Mouse (Mus musculus): ENCODE results near the gene 6430531B16Rik. TPM values are rescaled to one million over a fixed set of nuclear protein-coding genes. Genes with fewer than 3 reads are reported as not detected.

The 6430531B16Rik gene
- polyA plus RNA-seq, 1 experiment from 2014 or later: not detected

DNA sequence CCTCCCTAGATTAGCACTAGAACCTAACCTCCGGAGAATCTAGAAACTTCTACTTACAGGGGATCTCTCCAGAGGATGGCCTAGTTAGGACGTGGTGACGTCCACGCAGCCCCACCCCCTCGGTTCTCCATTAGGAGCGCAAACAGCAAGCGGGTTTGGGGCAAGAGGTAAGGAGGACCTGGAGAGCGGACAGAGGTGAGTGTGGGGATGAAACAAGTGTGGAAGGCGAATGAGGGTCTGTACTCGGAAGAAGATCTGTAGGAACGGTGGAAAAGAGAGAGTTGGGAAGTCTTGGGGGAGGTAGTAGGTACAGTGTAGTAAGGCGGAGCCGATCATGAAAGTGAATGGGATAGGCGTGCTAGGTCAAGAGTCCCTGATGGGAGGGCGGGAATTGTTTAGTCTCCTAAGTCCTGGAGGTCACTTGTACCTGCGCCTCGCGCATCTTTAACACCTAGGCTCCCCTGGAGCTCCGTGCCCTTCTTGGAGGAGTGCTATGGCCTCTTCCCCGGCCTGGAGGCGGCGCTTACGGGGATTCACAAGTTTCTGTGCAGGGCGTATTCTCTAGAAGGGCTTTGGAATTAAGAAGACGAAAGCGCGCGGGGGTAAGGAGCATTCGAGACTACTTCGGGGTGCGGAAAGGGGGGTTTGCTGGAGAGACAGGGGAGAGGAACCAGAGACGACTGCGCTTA lies 28.1 kb downstream of the 6430531B16Rik start:
- Histone ChIP-seq H3K9me3 (ENCODE audit: control insufficient read depth, low read length) (no peaks in the 10 kb centered on the region), H3K27me3 (replicated peaks; ENCODE audit: control insufficient read depth, insufficient read depth, low read length) (peaks cover 30% of the 10 kb centered on the region), H3K4me2 (peak overlapping the region; percentile 95), H3K4me1 (replicated peaks; ENCODE audit: control insufficient read depth, insufficient read depth, low read length) (no peaks in the 10 kb centered on the region), H3K9ac (ENCODE audit: low read depth, low read length) (peak overlapping the region; percentile 61), H3K4me3 (ENCODE audit: low read depth, low read length) (peak overlapping the region; percentile 64), H3K27ac (ENCODE audit: low read depth, low read length) (peak overlapping the region; percentile 52), H3K36me3 (ENCODE audit: control insufficient read depth, insufficient read depth, low read length) (no peaks in the 10 kb centered on the region)
- under 1% methylated on average over 33 of the region's 33 CpGs for WGBS
- DNase-seq (ENCODE audit: low spot score) (peak; percentile 75), ATAC-seq (replicated peaks; ENCODE audit: low FRiP score) (peak; percentile 80)

DNA sequence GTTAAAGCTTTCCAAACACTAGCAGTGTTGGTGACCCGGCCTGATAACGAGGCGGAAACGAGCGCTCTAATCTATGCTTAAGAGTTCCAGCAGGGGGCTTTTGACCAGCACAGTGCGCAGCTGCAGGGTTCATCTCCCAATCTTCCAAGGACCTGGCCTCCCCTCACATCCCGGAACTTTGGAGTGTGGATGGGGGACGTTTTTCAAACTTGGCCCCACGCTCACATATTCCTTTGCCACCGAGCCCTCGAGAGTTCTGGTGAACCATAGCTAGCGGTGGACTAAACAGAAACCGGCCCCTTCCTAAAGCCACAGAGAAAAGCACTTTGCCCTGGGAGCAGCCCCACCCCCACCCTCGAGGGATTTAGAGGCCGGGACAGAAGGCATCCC lies 28.7 kb downstream of the 6430531B16Rik start:
- DNase-seq (ENCODE audit: low spot score) (peak; percentile 59), ATAC-seq (replicated peaks; ENCODE audit: low FRiP score) (peak; percentile 80)
- 0% methylated on average over 15 of the region's 15 CpGs for WGBS
- H3K9me3 ChIP-seq (ENCODE audit: control insufficient read depth, low read length): no peaks in the 10 kb centered on the region
- no peaks in the 10 kb centered on the region for H3K4me1 ChIP-seq (replicated peaks; ENCODE audit: control insufficient read depth, insufficient read depth, low read length)
- H3K4me2 ChIP-seq: peak overlapping the region; percentile 95
- peak overlapping the region; percentile 64 for H3K4me3 ChIP-seq (ENCODE audit: low read depth, low read length)
- H3K27me3 ChIP-seq (replicated peaks; ENCODE audit: control insufficient read depth, insufficient read depth, low read length): peaks cover 35% of the 10 kb centered on the region
- peak overlapping the region; percentile 61 for H3K9ac ChIP-seq (ENCODE audit: low read depth, low read length)
- H3K27ac ChIP-seq (ENCODE audit: low read depth, low read length): no peak overlapping the region
- H3K36me3 ChIP-seq (ENCODE audit: control insufficient read depth, insufficient read depth, low read length): no peaks in the 10 kb centered on the region

DNA sequence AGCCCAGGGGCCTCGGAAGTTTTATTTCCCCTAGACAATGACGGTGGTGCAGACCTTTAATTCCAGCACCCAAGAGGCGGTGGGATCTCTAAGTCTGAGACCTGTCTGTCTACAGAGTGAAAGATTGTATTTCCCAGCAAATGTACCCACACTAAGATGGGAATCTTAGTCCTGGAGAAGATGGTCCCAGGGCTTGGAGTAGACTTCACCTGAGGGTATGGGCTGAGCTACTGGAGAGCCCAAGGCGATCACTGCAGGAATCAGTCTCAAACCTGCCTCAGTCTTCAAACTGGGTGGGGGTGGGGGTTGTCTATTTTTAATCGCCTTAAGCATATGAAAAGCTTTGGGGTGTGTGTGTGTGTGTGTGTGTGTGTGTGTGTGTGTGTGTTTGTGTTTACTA lies 32.5 kb downstream of the 6430531B16Rik start:
- Histone ChIP-seq H3K4me1 (replicated peaks; ENCODE audit: control insufficient read depth, insufficient read depth, low read length) (peaks cover 5% of the 10 kb centered on the region; the same call in 1 of the 2 replicates), H3K9me3 (ENCODE audit: control insufficient read depth, low read length) (no peaks in the 10 kb centered on the region), H3K9ac (ENCODE audit: low read depth, low read length) (no peak overlapping the region), H3K36me3 (ENCODE audit: control insufficient read depth, insufficient read depth, low read length) (no peaks in the 10 kb centered on the region), H3K27me3 (replicated peaks; ENCODE audit: control insufficient read depth, insufficient read depth, low read length) (peaks cover 72% of the 10 kb centered on the region), H3K4me3 (ENCODE audit: low read depth, low read length) (no peak overlapping the region), H3K27ac (ENCODE audit: low read depth, low read length) (no peak overlapping the region), H3K4me2 (no peak overlapping the region)
- no peak for ATAC-seq (replicated peaks; ENCODE audit: low FRiP score)
- 26% methylated on average over 5 of the region's 5 CpGs for WGBS
- no peak for DNase-seq (ENCODE audit: low spot score)

DNA sequence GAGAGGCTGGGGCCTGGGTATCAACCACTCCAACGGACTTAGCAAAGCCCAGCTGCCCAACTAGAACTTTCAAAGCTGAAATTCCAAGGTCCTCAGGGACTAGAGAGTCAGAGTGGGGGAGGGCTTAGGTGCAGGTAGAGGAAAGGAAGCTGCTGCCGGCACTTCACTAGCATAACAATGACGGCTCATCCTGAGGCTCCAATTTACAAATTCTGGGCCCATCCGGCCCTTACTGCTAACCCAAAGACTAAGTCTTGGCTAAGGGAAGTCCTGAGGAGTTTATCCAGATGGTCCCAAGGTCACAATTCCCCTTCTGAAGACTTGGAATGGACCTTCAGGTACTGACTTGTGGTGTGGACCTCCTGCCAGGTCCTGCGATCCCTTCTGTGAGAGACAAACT lies 33.0 kb downstream of the 6430531B16Rik start:
- no peak overlapping the region for H3K4me3 ChIP-seq (ENCODE audit: low read depth, low read length)
- WGBS: 11% methylated on average over 5 of the region's 5 CpGs
- ATAC-seq (replicated peaks; ENCODE audit: low FRiP score): no peak

DNA sequence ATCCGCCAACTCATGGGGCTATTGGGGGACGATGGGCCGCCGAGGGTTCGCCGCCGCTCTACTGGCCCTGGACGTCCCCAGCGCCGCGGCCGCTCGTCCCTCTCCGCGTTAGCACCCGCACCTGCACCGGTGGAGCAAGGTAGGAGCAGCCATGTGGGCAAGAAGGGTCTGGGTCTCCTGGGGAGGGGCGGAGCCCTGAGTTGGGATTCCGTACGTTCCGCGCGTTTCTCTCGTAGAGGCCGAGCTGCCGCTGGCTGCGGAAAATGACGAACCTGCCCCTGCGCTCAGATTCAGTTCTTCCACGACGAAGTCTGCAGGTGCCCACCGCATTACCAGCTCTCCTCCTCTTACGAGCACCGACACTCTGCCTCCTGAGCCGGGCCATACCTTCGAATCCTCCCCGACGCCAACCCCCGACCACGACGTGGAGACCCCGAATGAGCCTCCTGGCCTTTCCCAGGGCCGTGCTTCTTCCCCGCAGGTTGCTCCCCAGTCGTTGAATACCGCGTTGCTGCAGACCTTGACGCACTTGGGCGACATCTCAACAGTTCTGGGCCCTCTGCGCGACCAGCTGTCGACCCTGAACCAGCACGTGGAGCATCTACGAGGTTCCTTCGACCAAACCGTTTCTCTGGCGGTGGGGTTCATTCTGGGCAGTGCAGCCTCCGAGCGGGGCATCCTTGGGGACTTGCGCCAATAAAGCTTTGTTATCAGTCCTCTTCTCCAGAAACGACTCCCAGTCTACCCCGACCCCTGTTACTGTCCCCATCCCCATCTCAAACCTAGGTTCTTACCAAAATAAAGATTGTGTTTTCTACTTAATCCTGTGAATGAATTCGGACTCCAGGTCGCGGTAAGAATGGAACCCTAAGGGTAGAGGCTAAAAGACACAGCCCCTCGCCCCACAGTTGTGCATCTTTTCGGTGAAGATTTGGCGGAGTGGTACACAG lies 34.0 kb downstream of the 6430531B16Rik start:
- H3K9ac ChIP-seq (ENCODE audit: low read depth, low read length): no peak overlapping the region
- DNase-seq (ENCODE audit: low spot score): peak; percentile 51
- no peaks in the 10 kb centered on the region for H3K9me3 ChIP-seq (ENCODE audit: control insufficient read depth, low read length)
- no peak for ATAC-seq (replicated peaks; ENCODE audit: low FRiP score)
- H3K4me3 ChIP-seq (ENCODE audit: low read depth, low read length): peak overlapping the region; percentile 32
- H3K36me3 ChIP-seq (ENCODE audit: control insufficient read depth, insufficient read depth, low read length): no peaks in the 10 kb centered on the region
- 3% methylated on average over 68 of the region's 68 CpGs for WGBS
- H3K4me2 ChIP-seq: peak overlapping the region; percentile 53
- no peak overlapping the region for H3K27ac ChIP-seq (ENCODE audit: low read depth, low read length)
- H3K4me1 ChIP-seq (replicated peaks; ENCODE audit: control insufficient read depth, insufficient read depth, low read length): peaks cover 5% of the 10 kb centered on the region; the same call in 1 of the 2 replicates
- peaks cover 79% of the 10 kb centered on the region for H3K27me3 ChIP-seq (replicated peaks; ENCODE audit: control insufficient read depth, insufficient read depth, low read length)

More for the DNA sequence above, 33.0 kb downstream of the 6430531B16Rik start:
- Histone ChIP-seq H3K9me3 (ENCODE audit: control insufficient read depth, low read length) (no peaks in the 10 kb centered on the region), H3K27me3 (replicated peaks; ENCODE audit: control insufficient read depth, insufficient read depth, low read length) (peaks cover 77% of the 10 kb centered on the region), H3K27ac (ENCODE audit: low read depth, low read length) (no peak overlapping the region), H3K4me2 (no peak overlapping the region), H3K36me3 (ENCODE audit: control insufficient read depth, insufficient read depth, low read length) (no peaks in the 10 kb centered on the region), H3K4me1 (replicated peaks; ENCODE audit: control insufficient read depth, insufficient read depth, low read length) (peaks cover 5% of the 10 kb centered on the region; the same call in 1 of the 2 replicates), H3K9ac (ENCODE audit: low read depth, low read length) (no peak overlapping the region)
- no peak for DNase-seq (ENCODE audit: low spot score)

DNA sequence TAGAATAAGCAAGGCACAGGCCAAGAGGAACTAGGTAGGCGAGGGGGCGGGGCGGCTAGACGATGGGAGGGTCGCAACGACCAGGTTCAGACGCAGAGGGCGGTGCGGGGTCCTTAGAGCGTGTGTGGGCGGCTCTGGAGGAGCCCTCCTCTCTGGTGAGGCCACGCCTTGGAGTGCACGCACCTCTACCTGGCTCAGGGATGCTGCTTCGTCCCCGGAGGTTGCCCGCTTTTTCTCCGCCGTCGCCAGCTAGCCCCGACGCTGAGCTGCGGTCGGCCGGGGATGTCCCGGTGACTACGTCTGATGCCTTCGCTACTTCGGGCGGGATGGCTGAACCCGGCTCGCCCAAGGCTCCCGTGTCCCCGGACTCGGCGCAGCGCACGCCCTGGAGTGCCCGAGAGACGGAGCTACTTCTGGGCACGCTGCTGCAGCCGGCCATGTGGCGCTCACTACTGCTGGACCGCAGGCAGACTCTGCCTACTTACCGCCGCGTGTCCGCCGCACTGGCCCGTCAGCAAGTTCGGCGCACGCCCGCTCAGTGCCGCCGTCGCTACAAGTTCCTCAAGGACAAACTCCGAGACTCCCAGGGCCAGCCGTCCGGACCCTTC lies 34.8 kb downstream of the 6430531B16Rik start, which contains the start of gene Utf1:
Gene Utf1, plus strand, starts transcription at position 116 of the 608 bp plus-strand sequence.
- Histone ChIP-seq H3K27me3 (replicated peaks; ENCODE audit: control insufficient read depth, insufficient read depth, low read length) (peaks cover 79% of the 10 kb centered on the region), H3K4me3 (ENCODE audit: low read depth, low read length) (peak within 1 kb of the TSS; percentile 32), H3K27ac (ENCODE audit: low read depth, low read length) (no peak within 1 kb of the TSS), H3K9me3 (ENCODE audit: control insufficient read depth, low read length) (no peaks in the 10 kb centered on the region), H3K9ac (ENCODE audit: low read depth, low read length) (no peak within 1 kb of the TSS), H3K4me1 (replicated peaks; ENCODE audit: control insufficient read depth, insufficient read depth, low read length) (peaks cover 5% of the 10 kb centered on the region; the same call in 1 of the 2 replicates), H3K36me3 (ENCODE audit: control insufficient read depth, insufficient read depth, low read length) (no peaks in the 10 kb centered on the region), H3K4me2 (peak within 1 kb of the TSS; percentile 53)
- ATAC-seq (replicated peaks; ENCODE audit: low FRiP score) (peak; percentile 34), DNase-seq (ENCODE audit: low spot score) (no peak)
- 1% methylated on average over 59 of the region's 59 CpGs for WGBS

DNA sequence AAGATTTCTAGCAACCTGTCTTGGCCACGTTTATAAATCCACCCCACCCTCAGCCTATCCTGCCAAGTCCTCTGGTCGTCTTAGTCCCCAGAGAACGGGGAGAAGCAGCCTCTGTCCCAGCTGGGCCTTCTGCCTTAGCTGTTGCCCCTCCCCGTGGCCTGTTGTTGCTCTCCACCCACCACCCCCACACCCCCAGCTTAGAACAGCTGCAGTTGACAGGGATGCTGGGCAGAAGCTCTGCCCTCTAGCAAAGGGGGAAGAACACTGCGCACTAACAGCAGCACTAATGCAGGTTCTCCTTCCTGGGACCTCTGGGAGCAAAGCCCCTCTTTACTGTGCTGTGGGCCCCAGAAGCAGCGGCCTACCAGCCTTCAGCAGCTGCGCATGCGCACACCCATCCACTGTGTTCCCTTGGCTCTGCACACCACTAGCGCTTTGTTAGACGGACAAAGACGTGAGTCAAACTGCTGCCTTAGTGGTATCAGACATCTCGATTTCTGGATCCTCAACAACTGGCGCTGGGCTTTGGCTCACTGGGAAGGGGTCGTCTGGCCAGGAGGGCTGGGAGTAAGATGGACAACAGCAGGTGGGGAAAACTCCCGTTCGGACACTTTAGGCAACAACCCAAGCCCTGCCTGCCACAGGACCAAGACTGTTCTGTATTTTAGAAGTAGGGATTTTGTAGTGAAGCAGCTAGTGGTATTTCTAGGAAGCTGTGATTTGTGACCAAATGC lies 37.9 kb downstream of the 6430531B16Rik start:
- Histone ChIP-seq H3K27me3 (replicated peaks; ENCODE audit: control insufficient read depth, insufficient read depth, low read length) (peaks cover 54% of the 10 kb centered on the region), H3K36me3 (ENCODE audit: control insufficient read depth, insufficient read depth, low read length) (no peaks in the 10 kb centered on the region), H3K9ac (ENCODE audit: low read depth, low read length) (no peak overlapping the region), H3K4me3 (ENCODE audit: low read depth, low read length) (no peak overlapping the region), H3K4me2 (no peak overlapping the region), H3K27ac (ENCODE audit: low read depth, low read length) (no peak overlapping the region), H3K9me3 (ENCODE audit: control insufficient read depth, low read length) (no peaks in the 10 kb centered on the region), H3K4me1 (replicated peaks; ENCODE audit: control insufficient read depth, insufficient read depth, low read length) (peaks cover 5% of the 10 kb centered on the region; the same call in 1 of the 2 replicates)
- ATAC-seq (replicated peaks; ENCODE audit: low FRiP score): no peak
- 60% methylated on average over 16 of the region's 16 CpGs for WGBS
- DNase-seq (ENCODE audit: low spot score): no peak

DNA sequence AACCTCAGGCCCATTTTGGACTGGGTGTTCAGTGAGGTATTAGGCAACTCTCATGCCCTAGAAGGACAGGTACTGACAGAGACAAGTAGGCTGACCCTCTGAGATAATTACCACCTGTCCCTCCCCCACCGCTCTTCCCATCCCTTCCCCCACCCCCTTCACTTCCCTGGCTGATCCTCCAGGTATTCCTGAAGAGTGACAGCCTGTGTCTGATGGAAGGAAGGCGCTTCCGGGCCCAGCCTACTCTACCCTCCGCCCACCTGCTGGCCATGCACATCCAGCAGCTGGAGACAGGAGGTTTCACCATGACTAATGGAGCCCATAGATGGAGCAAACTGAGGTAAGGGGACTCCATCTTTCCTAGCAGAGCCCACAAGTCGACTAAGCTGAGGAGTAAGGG lies 40.7 kb downstream of the 6430531B16Rik start:
- no peak overlapping the region for H3K4me2 ChIP-seq
- ATAC-seq (replicated peaks; ENCODE audit: low FRiP score) (no peak), DNase-seq (ENCODE audit: low spot score) (no peak)
- peaks cover 25% of the 10 kb centered on the region for H3K27me3 ChIP-seq (replicated peaks; ENCODE audit: control insufficient read depth, insufficient read depth, low read length)
- no peak overlapping the region for H3K4me3 ChIP-seq (ENCODE audit: low read depth, low read length)
- H3K9me3 ChIP-seq (ENCODE audit: control insufficient read depth, low read length): no peaks in the 10 kb centered on the region
- 54% methylated on average over 5 of the region's 5 CpGs for WGBS
- no peaks in the 10 kb centered on the region for H3K36me3 ChIP-seq (ENCODE audit: control insufficient read depth, insufficient read depth, low read length)
- no peaks in the 10 kb centered on the region for H3K4me1 ChIP-seq (replicated peaks; ENCODE audit: control insufficient read depth, insufficient read depth, low read length)
- H3K9ac ChIP-seq (ENCODE audit: low read depth, low read length): no peak overlapping the region
- H3K27ac ChIP-seq (ENCODE audit: low read depth, low read length): no peak overlapping the region
